Mouse (Mus musculus) lung, adult 18-20 months (tissue): ENCODE data around the gene Abce1.
"Not testable (repeated sequence)": the region's sequence is repeated elsewhere in the genome, so short reads cannot be mapped to it uniquely, and the experiment has no call there.

Source experiments
- DNase-seq, 2 experiments: peaks; one replicate each; pipeline ENCODE4 v3.0.0; 2022; ENCODE audit warnings: mixed read lengths in 2 of 2

The Abce1 gene

GRCm38 (mm10) chr8:79711064-79711961 is at the start of gene Abce1, which contains the start of gene Anapc10:
Gene Abce1, minus strand, starts transcription at chr8:79711740.
Gene Anapc10, plus strand, starts transcription at chr8:79711820.
- peak; percentile 97 to 98 for DNase-seq

GRCm38 (mm10) chr8:79750305-79750704 is 38.8 kb upstream of the Abce1 start:
- DNase-seq: no peak

- no peak for DNase-seq
These were observed 37.1 kb upstream of the Abce1 start for GRCm38 (mm10) chr8:79748591-79748990.

GRCm38 (mm10) chr8:79748171-79748570 is 36.6 kb upstream of the Abce1 start:
- no peak for DNase-seq

- DNase-seq: peak in 1 of 2 experiments; percentile 17
These were observed 22.8 kb upstream of the Abce1 start for GRCm38 (mm10) chr8:79734304-79734703.

GRCm38 (mm10) chr8:79727900-79728299 is 16.4 kb upstream of the Abce1 start:
- DNase-seq: no peak

- no peak for DNase-seq
These were observed 13.0 kb upstream of the Abce1 start for GRCm38 (mm10) chr8:79724589-79724988.

- no peak for DNase-seq
These were observed 11.8 kb upstream of the Abce1 start for GRCm38 (mm10) chr8:79723308-79723707.

GRCm38 (mm10) chr8:79721537-79721936 is 10.0 kb upstream of the Abce1 start:
- no peak for DNase-seq

GRCm38 (mm10) chr8:79712676-79713075 is 1.1 kb upstream of the Abce1 start:
- DNase-seq: no peak

GRCm38 (mm10) chr8:79706687-79707086 is 4.9 kb downstream of the Abce1 start:
- no peak for DNase-seq

GRCm38 (mm10) chr8:79692531-79692930 is 19.0 kb downstream of the Abce1 start:
- no peak for DNase-seq

- DNase-seq: not testable (repeated sequence)
These were observed 25.6 kb downstream of the Abce1 start for GRCm38 (mm10) chr8:79685927-79686326.

- no peak for DNase-seq
These were observed 30.6 kb downstream of the Abce1 start for GRCm38 (mm10) chr8:79680965-79681364.

GRCm38 (mm10) chr8:79680555-79680954 is 31.0 kb downstream of the Abce1 start:
- peak; percentile 7 to 11 for DNase-seq

GRCm38 (mm10) chr8:79680083-79680482 is 31.5 kb downstream of the Abce1 start:
- DNase-seq: not testable (repeated sequence)

- DNase-seq: no peak
These were observed 32.5 kb downstream of the Abce1 start for GRCm38 (mm10) chr8:79679005-79679404.

- no peak for DNase-seq
These were observed 35.1 kb downstream of the Abce1 start for GRCm38 (mm10) chr8:79676461-79676860.

- not testable (repeated sequence) for DNase-seq
These were observed 52.8 kb downstream of the Abce1 start for GRCm38 (mm10) chr8:79658715-79659114.

- DNase-seq: no peak
These were observed 57.8 kb downstream of the Abce1 start for GRCm38 (mm10) chr8:79653736-79654135.

GRCm38 (mm10) chr8:79650158-79650814 is 61.3 kb downstream of the Abce1 start:
- peak in 1 of 2 experiments; percentile 13 for DNase-seq

- peak in 1 of 2 experiments; percentile 25 for DNase-seq
These were observed 62.0 kb downstream of the Abce1 start for GRCm38 (mm10) chr8:79649569-79649968.

GRCm38 (mm10) chr8:79641119-79641518 is 70.4 kb downstream of the Abce1 start:
- no peak for DNase-seq
